Comparison of ENCODE assay signal across 10 mouse cellular contexts in genomic region chr11:33685904-33686303, GRCm38 (mm10).
DNase-seq lines count a peak whose midpoint lies in the region; ATAC-seq and TF ChIP-seq lines count a peak whose summit lies in the region.
"Had no signal": no experiment of that assay in that cellular context is flagged by ENCODE, and none has a peak within 500 bp of the region (broad histone marks: within the 10 kb centered on the region; RNA-seq: fewer than 3 reads in every experiment).

No protein-coding gene starts in this region.

- no peak overlapping the region for H3K4me3 ChIP-seq in lung, embryonic 14.5 days (ENCODE audit: low read depth, low read length)
- H3K4me3 ChIP-seq in lung, adult 2 months (replicated peaks; ENCODE audit: extremely low read depth, low read depth, low read length), result no peak overlapping the region
- H3K4me3 ChIP-seq in heart, adult 2 months, result no peak overlapping the region

- no peak overlapping the region for H3K4me2 ChIP-seq in lung, embryonic 14.5 days

- no peaks in the 10 kb centered on the region for H3K36me3 ChIP-seq in lung, embryonic 14.5 days (ENCODE audit: insufficient read depth)
- no peaks in the 10 kb centered on the region for H3K36me3 ChIP-seq in heart, adult 2 months (ENCODE audit: control insufficient read depth, insufficient read depth, low read length)

- no peak overlapping the region for H3K27ac ChIP-seq in lung, embryonic 14.5 days (ENCODE audit: low read depth)
- H3K27ac ChIP-seq in heart, adult 2 months, result no peak overlapping the region

- DNase-seq in lung, embryonic 14.5 days, result peak; percentile 60
- no peak for DNase-seq in lung, adult 2 months
- peak; percentile 78 to 85 for DNase-seq in cerebellum, postnatal 10 days
- DNase-seq in layer of hippocampus, postnatal 10 days (ENCODE audit: low spot score in 2 of 2), result peak; percentile 36 to 50
- DNase-seq in right cerebral cortex, postnatal 25 days, result peak; percentile 53
- DNase-seq in heart, postnatal 4 days, result no peak
- no peak for DNase-seq in adrenal gland, postnatal 36 days
- no peak for DNase-seq in heart, adult 2 months
- DNase-seq: kidney, postnatal 36 days; retina, postnatal 1 day had no signal

- TF ChIP-seq POLR2A in lung, adult 2 months (IDR thresholded peaks at IDR 0.05; ENCODE audit: borderline replicate concordance, extremely low read depth, low read depth, low read length), result no peak
- no peak for TF ChIP-seq POLR2A in heart, adult 2 months (IDR thresholded peaks at IDR 0.05; ENCODE audit: insufficient read depth, low read depth, low read length)

- H3K4me1 ChIP-seq in lung, embryonic 14.5 days (ENCODE audit: insufficient read depth), result no peaks in the 10 kb centered on the region
- H3K4me1 ChIP-seq in lung, adult 2 months (ENCODE audit: control insufficient read depth, insufficient read depth, low read length), result no peaks in the 10 kb centered on the region
- H3K4me1 ChIP-seq in heart, adult 2 months (ENCODE audit: control insufficient read depth, insufficient read depth, low read length), result no peaks in the 10 kb centered on the region

- no peak for TF ChIP-seq CTCF in lung, embryonic 14.5 days (IDR thresholded peaks at IDR 0.05; ENCODE audit: low read depth)
- no peak for TF ChIP-seq CTCF in lung, adult 2 months (IDR thresholded peaks at IDR 0.05; ENCODE audit: insufficient read depth, low read length)
- TF ChIP-seq CTCF in heart, adult 2 months (IDR thresholded peaks at IDR 0.05), result no peak

- TF ChIP-seq EP300 in heart, adult 2 months (IDR thresholded peaks at IDR 0.05; ENCODE audit: insufficient read depth, low read depth, low read length), result no peak

- H3K9me3 ChIP-seq in lung, embryonic 14.5 days (ENCODE audit: low read depth, low read length), result no peaks in the 10 kb centered on the region

- no peak overlapping the region for H3K9ac ChIP-seq in lung, embryonic 14.5 days
- H3K9ac ChIP-seq in heart, adult 2 months (ENCODE audit: low read depth, low read length), result no peak overlapping the region

- no peaks in the 10 kb centered on the region for H3K27me3 ChIP-seq in lung, embryonic 14.5 days (ENCODE audit: insufficient read depth, low read length)
- H3K27me3 ChIP-seq in heart, adult 2 months (ENCODE audit: control insufficient read depth, insufficient read depth, low read length), result no peaks in the 10 kb centered on the region

- ATAC-seq in lung, embryonic 14.5 days (ENCODE audit: insufficient read depth), result peak; percentile 49; the same call in 1 of the 2 replicates

- WGBS in lung, embryonic 14.5 days, result 50% methylated on average over 3 of the region's 3 CpGs
- 51% methylated on average over 3 of the region's 3 CpGs for WGBS in lung, adult 2 months
- 52% methylated on average over 3 of the region's 3 CpGs for WGBS in heart, adult 2 months

- H3K79me2 ChIP-seq in heart, adult 2 months (replicated peaks; ENCODE audit: control insufficient read depth, insufficient read depth, low read length), result no peaks in the 10 kb centered on the region

- intact Hi-C loops in heart, adult 2 months (cut with DNase I), result no loop called here

Comparison
In these comparisons a context has a peak if more than half of its experiments do, and no peak if none do; other contexts are left out.
1. DNase-seq: peak in lung, embryonic 14.5 days (single experiment), cerebellum, postnatal 10 days (2 of 2), layer of hippocampus, postnatal 10 days (2 of 2) and right cerebral cortex, postnatal 25 days (single experiment); none in lung, adult 2 months (single experiment), heart, postnatal 4 days (single experiment), adrenal gland, postnatal 36 days (0 of 2) and heart, adult 2 months (0 of 2).